ENCODE assay signal across 27 mouse cellular contexts in genomic region chr6:144652876-144653275, GRCm38 (mm10).
A peak's percentile ranks its signal among the peaks of the same experiment; 100 is the strongest.
DNase-seq lines count a peak whose midpoint lies in the region; ATAC-seq and TF ChIP-seq lines count a peak whose summit lies in the region.
"Had no signal": no experiment of that assay in that cellular context is flagged by ENCODE, and none has a peak within 500 bp of the region (broad histone marks: within the 10 kb centered on the region; RNA-seq: fewer than 3 reads in every experiment).

No protein-coding gene starts in this region.

- no peak for TF ChIP-seq EP300 in liver, embryonic 14.5 days (IDR thresholded peaks at IDR 0.05; ENCODE audit: low read depth)

- H3K9ac ChIP-seq in intestine, embryonic 16.5 days (ENCODE audit: low read depth, low read length): no peak overlapping the region
- no peak overlapping the region for H3K9ac ChIP-seq in liver, embryonic 14.5 days (replicated peaks)
- H3K9ac ChIP-seq: embryonic facial prominence, embryonic 15.5 days; forebrain, embryonic 13.5 days; hindbrain, embryonic 15.5 days; limb, embryonic 12.5 days had no signal

- no peak overlapping the region for H3K27ac ChIP-seq in intestine, embryonic 16.5 days (ENCODE audit: low read length)
- no peak overlapping the region for H3K27ac ChIP-seq in liver, embryonic 14.5 days
- H3K27ac ChIP-seq: embryonic facial prominence, embryonic 10.5 days; embryonic facial prominence, embryonic 15.5 days; forebrain, embryonic 13.5 days; hindbrain, embryonic 10.5 days; hindbrain, embryonic 15.5 days; limb, embryonic 12.5 days; macrophage had no signal

- H3K9me3 ChIP-seq in intestine, embryonic 16.5 days (ENCODE audit: control insufficient read depth, low read length): no peaks in the 10 kb centered on the region
- H3K9me3 ChIP-seq in liver, embryonic 14.5 days (ENCODE audit: control insufficient read depth, low read length): no peaks in the 10 kb centered on the region
- H3K9me3 ChIP-seq: embryonic facial prominence, embryonic 10.5 days; embryonic facial prominence, embryonic 15.5 days; forebrain, embryonic 13.5 days; hindbrain, embryonic 10.5 days; hindbrain, embryonic 15.5 days; limb, embryonic 12.5 days had no signal

- ATAC-seq in intestine, embryonic 16.5 days: peak; percentile 90
- ATAC-seq in liver, embryonic 14.5 days (ENCODE audit: insufficient read depth): peak; percentile 66; the same call in 1 of the 2 replicates
- no peak for ATAC-seq in erythroid progenitor cell, adult 5-6 weeks (replicated peaks; ENCODE audit: low FRiP score, poor library complexity, severe bottlenecking)
- ATAC-seq: forebrain, embryonic 13.5 days had no signal

- 57% methylated on average over 5 of the region's 5 CpGs for WGBS in intestine, embryonic 16.5 days
- 57% methylated on average over 5 of the region's 5 CpGs for WGBS in liver, embryonic 14.5 days (ENCODE audit: insufficient replicate concordance)

- H3K4me1 ChIP-seq in intestine, embryonic 16.5 days (ENCODE audit: control insufficient read depth, insufficient read depth, low read length): peaks cover 6% of the 10 kb centered on the region
- H3K4me1 ChIP-seq in liver, embryonic 14.5 days (replicated peaks; ENCODE audit: control insufficient read depth in 2 of 2, insufficient read depth in 2 of 2, low read length in 1 of 2): peaks cover 0 to 12% of the 10 kb centered on the region in 2 experiments; a peak in 1 of 4 replicates
- H3K4me1 ChIP-seq: embryonic facial prominence, embryonic 15.5 days; forebrain, embryonic 13.5 days; hindbrain, embryonic 15.5 days had no signal

- no peaks in the 10 kb centered on the region for H3K36me3 ChIP-seq in intestine, embryonic 16.5 days (ENCODE audit: control insufficient read depth, insufficient read depth, low read length)
- H3K36me3 ChIP-seq in liver, embryonic 14.5 days (replicated peaks; ENCODE audit: control insufficient read depth, insufficient read depth, low read depth): no peaks in the 10 kb centered on the region
- H3K36me3 ChIP-seq: embryonic facial prominence, embryonic 10.5 days; embryonic facial prominence, embryonic 15.5 days; hindbrain, embryonic 10.5 days; hindbrain, embryonic 15.5 days; limb, embryonic 12.5 days had no signal

- no peaks in the 10 kb centered on the region for H3K27me3 ChIP-seq in intestine, embryonic 16.5 days (replicated peaks; ENCODE audit: control insufficient read depth, insufficient read depth, low read length)
- no peaks in the 10 kb centered on the region for H3K27me3 ChIP-seq in liver, embryonic 14.5 days (ENCODE audit: control insufficient read depth, insufficient read depth, low read length)
- H3K27me3 ChIP-seq: embryonic facial prominence, embryonic 15.5 days; forebrain, embryonic 13.5 days; hindbrain, embryonic 15.5 days; limb, embryonic 12.5 days had no signal

- DNase-seq in liver: peak; percentile 42
- DNase-seq in liver, embryonic 14.5 days (ENCODE audit: low read depth in 3 of 3, low spot score in 3 of 3): peak in 1 of 3 experiments; percentile 20
- peak; percentile 50 for DNase-seq in yolk sac, embryonic 10.5 days (ENCODE audit: low spot score)
- DNase-seq in right cerebral cortex, postnatal 14 days: no peak
- DNase-seq: B cell, adult 2 months; cerebellum, adult 8-10 months; cerebellum, postnatal 25 days; gastrocnemius, postnatal 14 days; heart, postnatal 14 days; kidney, adult 9 months; kidney, postnatal 14 days; layer of hippocampus, adult 9-11 months; lung, adult 2 months; lung, postnatal 10 days; midbrain, embryonic 14.5 days; right cerebral cortex, adult 18-20 months; thymus, adult 2 months; thymus, postnatal 36 days had no signal

- no peak overlapping the region for H3K4me2 ChIP-seq in intestine, embryonic 16.5 days (ENCODE audit: low read depth, low read length)
- H3K4me2 ChIP-seq in liver, embryonic 14.5 days (ENCODE audit: low read depth): no peak overlapping the region
- H3K4me2 ChIP-seq: embryonic facial prominence, embryonic 15.5 days; forebrain, embryonic 13.5 days; hindbrain, embryonic 15.5 days; limb, embryonic 12.5 days had no signal

- no peak overlapping the region for H3K4me3 ChIP-seq in intestine, embryonic 16.5 days (ENCODE audit: low read length)
- no peak overlapping the region for H3K4me3 ChIP-seq in liver, embryonic 14.5 days (ENCODE audit: insufficient read depth in 1 of 2, low read depth in 2 of 2, low read length in 2 of 2)
- H3K4me3 ChIP-seq: embryonic facial prominence, embryonic 10.5 days; embryonic facial prominence, embryonic 15.5 days; forebrain, embryonic 13.5 days; hindbrain, embryonic 10.5 days; hindbrain, embryonic 15.5 days; limb, embryonic 12.5 days had no signal

- no peak for TF ChIP-seq CTCF in liver, embryonic 14.5 days (IDR thresholded peaks at IDR 0.05; ENCODE audit: low read depth)
